ENCODE assay signal across 10 mouse cellular contexts in the genomic region with DNA sequence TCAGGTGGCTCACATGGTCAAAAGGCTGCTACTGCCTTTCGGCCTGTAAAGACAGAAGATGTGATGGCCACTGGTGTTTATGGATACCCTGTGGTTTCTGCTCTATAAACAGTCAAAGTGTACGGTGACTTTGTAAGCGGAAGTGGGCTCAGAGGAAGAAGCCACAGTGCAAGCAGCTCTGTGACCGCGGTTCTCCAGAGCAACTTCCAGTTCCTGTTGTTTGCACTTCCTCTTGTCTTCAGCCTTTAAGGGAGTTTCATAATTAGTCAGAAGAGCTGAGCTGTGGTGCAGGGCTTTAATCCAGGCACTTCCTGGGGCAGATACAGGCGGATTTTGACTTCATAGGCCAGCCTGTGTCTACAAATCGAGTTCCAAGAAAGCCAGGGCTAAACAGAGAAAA.
DNase-seq lines count a peak whose midpoint lies in the region; TF ChIP-seq lines count a peak whose summit lies in the region.
"Had no signal": no experiment of that assay in that cellular context is flagged by ENCODE, and none has a peak within 500 bp of the region (broad histone marks: within the 10 kb centered on the region; RNA-seq: fewer than 3 reads in every experiment).

No protein-coding gene starts in this region.

- no peak for TF ChIP-seq CTCF in bone marrow macrophage, adult 2 months (IDR thresholded peaks at IDR 0.05; ENCODE audit: low read depth, low read length)

- H3K27ac ChIP-seq in bone marrow macrophage, adult 2 months (ENCODE audit: insufficient read depth, low read depth, low read length), result peak overlapping the region; percentile 88
- H3K27ac ChIP-seq: embryonic facial prominence, embryonic 15.5 days had no signal

- no peak overlapping the region for H3K4me3 ChIP-seq in bone marrow macrophage, adult 2 months (ENCODE audit: insufficient read depth, low read length)
- H3K4me3 ChIP-seq: embryonic facial prominence, embryonic 15.5 days had no signal

- peaks cover 40% of the 10 kb centered on the region for H3K4me1 ChIP-seq in bone marrow macrophage, adult 2 months (ENCODE audit: control insufficient read depth, insufficient read depth, low read length)
- H3K4me1 ChIP-seq: embryonic facial prominence, embryonic 15.5 days had no signal

- no peak for TF ChIP-seq POLR2A in bone marrow macrophage, adult 2 months (IDR thresholded peaks at IDR 0.05; ENCODE audit: borderline replicate concordance, low read depth, low read length)

- DNase-seq in layer of hippocampus, adult 9-10 months (ENCODE audit: low spot score), result peak; percentile 6
- no peak for DNase-seq in layer of hippocampus, postnatal 36 days
- DNase-seq in lung, postnatal 36 days, result peak; percentile 58
- peak; percentile 49 for DNase-seq in thymus, postnatal 0 days (ENCODE audit: low spot score)
- DNase-seq in ovary, postnatal 10 days (ENCODE audit: low spot score), result no peak
- no peak for DNase-seq in embryo, embryonic 9.5 days (ENCODE audit: extremely low spot score)
- no peak for DNase-seq in left cerebral cortex, adult 18-20 months (ENCODE audit: low spot score in 2 of 2)
- DNase-seq: kidney, postnatal 10 days had no signal

Comparison
In these comparisons a context has a peak if more than half of its experiments do, and no peak if none do; other contexts are left out.
1. DNase-seq: peak in layer of hippocampus, adult 9-10 months (single experiment), lung, postnatal 36 days (single experiment) and thymus, postnatal 0 days (single experiment); none in layer of hippocampus, postnatal 36 days (0 of 2), ovary, postnatal 10 days (single experiment), embryo, embryonic 9.5 days (single experiment) and left cerebral cortex, adult 18-20 months (0 of 2).